23 mouse cellular contexts compared by ENCODE assay signal in the genomic region with DNA sequence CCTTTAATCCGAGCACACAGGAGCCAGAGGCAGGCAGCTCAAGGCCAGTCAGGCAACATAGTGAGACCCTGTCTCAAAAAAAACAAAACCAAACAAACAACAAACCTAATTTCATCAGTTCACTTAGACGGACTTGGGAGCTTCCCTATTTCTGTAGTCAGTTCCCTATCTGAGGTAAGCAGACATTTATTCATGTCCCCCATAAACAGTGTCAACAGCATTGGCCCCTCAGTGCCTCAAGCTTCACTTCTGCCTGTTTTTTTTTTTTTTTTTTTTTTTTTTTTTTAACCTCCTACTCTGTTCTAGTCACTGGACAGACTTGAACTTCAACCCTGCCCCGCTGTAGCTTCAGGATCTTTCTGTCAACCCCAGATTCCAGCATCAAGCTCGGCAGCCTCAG. TPM values are rescaled to one million over a fixed set of nuclear protein-coding genes. Genes with fewer than 3 reads are reported as not detected.
DNase-seq lines count a peak whose midpoint lies in the region; ATAC-seq and TF ChIP-seq lines count a peak whose summit lies in the region.
"Had no signal": no experiment of that assay in that cellular context is flagged by ENCODE, and none has a peak within 500 bp of the region (broad histone marks: within the 10 kb centered on the region; RNA-seq: fewer than 3 reads in every experiment).

No protein-coding gene starts in this region.

- no peak overlapping the region for H3K4me2 ChIP-seq in CH12.LX (ENCODE audit: insufficient read depth, low read depth, poor library complexity, severe bottlenecking)
- no peak overlapping the region for H3K4me2 ChIP-seq in liver, postnatal 0 days (ENCODE audit: low read depth, low read length)
- H3K4me2 ChIP-seq: heart, embryonic 15.5 days; hindbrain, embryonic 15.5 days; limb, embryonic 12.5 days; neural tube, embryonic 15.5 days had no signal

- H3K4me3 ChIP-seq in CH12.LX (replicated peaks in 1 of 3; ENCODE audit: low read depth in 2 of 3, low read length in 2 of 3, poor library complexity in 1 of 3), result no peak overlapping the region
- no peak overlapping the region for H3K4me3 ChIP-seq in brown adipose tissue, adult 24 weeks (ENCODE audit: insufficient read depth, low read depth, low read length)
- H3K4me3 ChIP-seq in liver, postnatal 0 days (ENCODE audit: low read depth, low read length), result no peak overlapping the region
- H3K4me3 ChIP-seq: forebrain, embryonic 10.5 days; heart, embryonic 15.5 days; hindbrain, embryonic 15.5 days; limb, embryonic 12.5 days; neural tube, embryonic 15.5 days had no signal

- H3K9me3 ChIP-seq in CH12.LX (replicated peaks; ENCODE audit: low read length), result peaks cover 9% of the 10 kb centered on the region
- H3K9me3 ChIP-seq in liver, postnatal 0 days (ENCODE audit: low read length), result no peaks in the 10 kb centered on the region
- H3K9me3 ChIP-seq: heart, embryonic 15.5 days; hindbrain, embryonic 15.5 days; limb, embryonic 12.5 days; neural tube, embryonic 15.5 days had no signal

- no peak for TF ChIP-seq POLR2A in CH12.LX (IDR thresholded peaks at IDR 0.05; ENCODE audit: low read depth, low read length)

- intact Hi-C loops in left cerebral cortex, postnatal 25 days (cut with DNase I), result no loop called here
- intact Hi-C loops in heart, postnatal 36 days (cut with DNase I), result no loop called here

- H3K4me1 ChIP-seq in CH12.LX (ENCODE audit: control insufficient read depth in 1 of 2, insufficient read depth in 2 of 2), result peaks cover 6 to 38% of the 10 kb centered on the region in 2 experiments
- peaks cover 3% of the 10 kb centered on the region for H3K4me1 ChIP-seq in brown adipose tissue, adult 24 weeks (ENCODE audit: control insufficient read depth, insufficient read depth, insufficient read length, low read length)
- H3K4me1 ChIP-seq in liver, postnatal 0 days (ENCODE audit: insufficient read depth), result peaks cover 25% of the 10 kb centered on the region
- H3K4me1 ChIP-seq: hindbrain, embryonic 15.5 days had no signal

- WGBS in liver, postnatal 0 days (ENCODE audit: insufficient replicate concordance), result 42% methylated on average over 4 of the region's 4 CpGs

- H3K27ac ChIP-seq in CH12.LX (ENCODE audit: insufficient read depth, low read depth), result no peak overlapping the region
- 0 out of 2 replicates have a peak overlapping the region, but pooled peaks have one; percentile 27 for H3K27ac ChIP-seq in brown adipose tissue, adult 24 weeks (replicated peaks; ENCODE audit: low read depth, low read length)
- peak overlapping the region; percentile 60; the same call in 1 of the 2 replicates for H3K27ac ChIP-seq in liver, postnatal 0 days (ENCODE audit: low read depth)
- H3K27ac ChIP-seq: forebrain, embryonic 10.5 days; heart, embryonic 15.5 days; hindbrain, embryonic 15.5 days; limb, embryonic 12.5 days; neural tube, embryonic 15.5 days had no signal

- no peak for TF ChIP-seq RAD21 in CH12.LX (IDR thresholded peaks at IDR 0.05; ENCODE audit: low read depth, low read length)

- no peak overlapping the region for H3K9ac ChIP-seq in CH12.LX (ENCODE audit: insufficient read depth, low read depth)
- no peak overlapping the region for H3K9ac ChIP-seq in liver, postnatal 0 days (replicated peaks)
- H3K9ac ChIP-seq: heart, embryonic 15.5 days; hindbrain, embryonic 15.5 days; limb, embryonic 12.5 days; neural tube, embryonic 15.5 days had no signal

- DNase-seq in 416B (ENCODE audit: low read depth) (peak; percentile 47), CH12.LX (ENCODE audit: extremely low read depth) (no peak)
- DNase-seq in liver, postnatal 0 days, result no peak
- no peak for DNase-seq in left cerebral cortex, postnatal 25 days (ENCODE audit: low spot score in 2 of 2)
- no peak for DNase-seq in heart, postnatal 36 days
- no peak for DNase-seq in c-Kit-positive CD71-positive TER-119-positive erythroid progenitor cells, embryonic 14.5 days (ENCODE audit: low spot score)
- DNase-seq in kidney, adult 18-20 months, result no peak
- DNase-seq: adrenal gland, adult 8-10 months; cerebellum, adult 11 months; cerebellum, adult 9-11 months; heart, postnatal 4 days; kidney, adult 9 months; kidney, postnatal 14 days; layer of hippocampus, postnatal 36 days; lung, adult 2 months; lung, postnatal 14 days had no signal

- dilution Hi-C loops in CH12.LX (cut with MboI; ENCODE audit: extremely low pct_ligation_motif_present, extremely low pct_unique_long_range_greater_than_20kb, low sequenced_read_pairs), result no loop called here

- no peaks in the 10 kb centered on the region for H3K27me3 ChIP-seq in CH12.LX (replicated peaks)
- H3K27me3 ChIP-seq in liver, postnatal 0 days (ENCODE audit: insufficient read depth, low read length), result no peaks in the 10 kb centered on the region
- H3K27me3 ChIP-seq: heart, embryonic 15.5 days; hindbrain, embryonic 15.5 days; limb, embryonic 12.5 days; neural tube, embryonic 15.5 days had no signal

- in situ Hi-C loops in CH12.LX (cut with MboI; ENCODE audit: low pct_ligation_motif_present, low pct_unique_long_range_greater_than_20kb, low sequenced_read_pairs), result no loop called here

- TF ChIP-seq EP300 in CH12.LX (IDR thresholded peaks at IDR 0.05; ENCODE audit: low read length), result no peak
- no peak for TF ChIP-seq EP300 in liver, postnatal 0 days (IDR thresholded peaks at IDR 0.05; ENCODE audit: low read depth)

- H3K36me3 ChIP-seq in CH12.LX (replicated peaks in 1 of 2; ENCODE audit: control insufficient read depth in 1 of 2, insufficient read depth in 1 of 2, low read length in 1 of 2), result no peaks in the 10 kb centered on the region
- H3K36me3 ChIP-seq in liver, postnatal 0 days (replicated peaks; ENCODE audit: insufficient read depth, low read length), result no peaks in the 10 kb centered on the region
- H3K36me3 ChIP-seq: forebrain, embryonic 10.5 days; heart, embryonic 15.5 days; hindbrain, embryonic 15.5 days; limb, embryonic 12.5 days; neural tube, embryonic 15.5 days had no signal

- no peaks in the 10 kb centered on the region for H3K79me2 ChIP-seq in CH12.LX (replicated peaks; ENCODE audit: control insufficient read depth, extremely low read depth, insufficient read depth, poor library complexity, severe bottlenecking)

- ATAC-seq in liver, postnatal 0 days, result no peak
- ATAC-seq: activated CD4-positive, CD25-positive, alpha-beta regulatory T cell, adult 4 months had no signal

- TF ChIP-seq CTCF in CH12.LX (conservative IDR thresholded peaks at IDR 0.05 in 1 of 2, IDR thresholded peaks at IDR 0.05 in 1 of 2; ENCODE audit: low read depth in 2 of 2, low read length in 2 of 2), result no peak
- TF ChIP-seq CTCF in liver, postnatal 0 days (IDR thresholded peaks at IDR 0.05; ENCODE audit: low read depth), result no peak

TF ChIP-seq in CH12.LX, 34 proteins besides CTCF, POLR2A, EP300 and RAD21:
- TF ChIP-seq CHD2 (IDR thresholded peaks at IDR 0.05; ENCODE audit: low read length) (no peak), ZNF384 (IDR thresholded peaks at IDR 0.05; ENCODE audit: low read depth, low read length) (peak; percentile 72)

RNA-seq across cellular contexts. Expression of a gene that starts 13.5 kb away (rescaled TPM):
- total RNA-seq in CH12.LX (2012; rRNA removed), result 45.8 and 52.2 TPM in 2 replicates
- total RNA-seq in CH12.LX (2014; rRNA removed), result 64.9 and 66.0 TPM in 2 replicates
- polyA plus RNA-seq in CH12.LX (2012; ENCODE audit: insufficient read length, low read depth), result 61.6 and 66.2 TPM in 2 replicates
- polyA plus RNA-seq in brown adipose tissue, adult 24 weeks (2012; ENCODE audit: insufficient read depth, insufficient read length, missing spikeins), result 28.3 and 33.8 TPM in 2 replicates
- 15.9 and 16.7 TPM in 2 replicates for polyA plus RNA-seq in liver, postnatal 0 days (2015; fragmentation: Nextera tagmentation; extraction: Ambion mirVana)
- total RNA-seq in left cerebral cortex, postnatal 25 days (2021), result 10 to 100 TPM; 27.3 to 28.8 TPM
- 10 to 100 TPM; 34.6 to 36.2 TPM for total RNA-seq in heart, postnatal 36 days (2021)

RNA-seq across cellular contexts. Expression of a gene that starts 18.1 kb away (rescaled TPM):
- total RNA-seq in CH12.LX (2012; rRNA removed) (2,513 and 2,636 TPM in 2 replicates), CH12.LX (2014; rRNA removed) (1,648 and 1,661 TPM in 2 replicates)
- polyA plus RNA-seq in CH12.LX (2012; ENCODE audit: insufficient read length, low read depth), result 1,170 and 1,488 TPM in 2 replicates
- 772 and 1,311 TPM in 2 replicates for polyA plus RNA-seq in brown adipose tissue, adult 24 weeks (2012; ENCODE audit: insufficient read depth, insufficient read length, missing spikeins)
- polyA plus RNA-seq in liver, postnatal 0 days (2015; fragmentation: Nextera tagmentation; extraction: Ambion mirVana), result 251 and 260 TPM in 2 replicates
- total RNA-seq in left cerebral cortex, postnatal 25 days (2021), result 100 to 1,000 TPM; 233 to 241 TPM
- total RNA-seq in heart, postnatal 36 days (2021), result 100 to 1,000 TPM; 239 to 270 TPM

RNA-seq across cellular contexts. Expression of a gene that starts 48.0 kb away (rescaled TPM):
- total RNA-seq in CH12.LX (2012; rRNA removed) (53.2 and 65.4 TPM in 2 replicates), CH12.LX (2014; rRNA removed) (87.5 and 93.2 TPM in 2 replicates)
- polyA plus RNA-seq in CH12.LX (2012; ENCODE audit: insufficient read length, low read depth), result 53.2 and 67.1 TPM in 2 replicates
- 20.3 and 31.3 TPM in 2 replicates for polyA plus RNA-seq in brown adipose tissue, adult 24 weeks (2012; ENCODE audit: insufficient read depth, insufficient read length, missing spikeins)
- 42.9 and 45.2 TPM in 2 replicates for polyA plus RNA-seq in liver, postnatal 0 days (2015; fragmentation: Nextera tagmentation; extraction: Ambion mirVana)
- 10 to 100 TPM; 82.1 to 84.3 TPM for total RNA-seq in left cerebral cortex, postnatal 25 days (2021)
- 10 to 100 TPM; 19.8 to 22.2 TPM for total RNA-seq in heart, postnatal 36 days (2021)

Comparison
In these comparisons a context has a peak if more than half of its experiments do, and no peak if none do; other contexts are left out.
1. RNA of a gene that starts 18.1 kb away (total RNA-seq): 1,648 to 2,636 TPM in CH12.LX; 239 to 270 TPM in heart, postnatal 36 days and 233 to 241 TPM in left cerebral cortex, postnatal 25 days; every median in the first group is over 4 times any median in the second.